Mouse (Mus musculus) brain, embryonic 14.5 days (tissue): ENCODE results near the gene Magi2.

ENCODE experiments used
- CTCF ChIP-seq: fragments of 200-500 bp; IDR thresholded peaks from 2 replicates; pipeline ENCODE4 v1.5.1; 2012; ENCODE audit warnings: inconsistent platforms, mild to moderate bottlenecking, moderate library complexity, borderline replicate concordance; ENCODE audit not compliant: insufficient read depth, insufficient read length; ENCODE audit errors: extremely low read depth
- POLR2A ChIP-seq: fragments of 200-500 bp; IDR thresholded peaks from 2 replicates; pipeline ENCODE4 v1.6.1; 2012; ENCODE audit warnings: mild to moderate bottlenecking, inconsistent platforms, borderline replicate concordance; ENCODE audit not compliant: poor library complexity, insufficient read depth, insufficient read length, severe bottlenecking; ENCODE audit errors: extremely low read depth

GRCm38 (mm10) chr5:19309870-19310269 lies 83.0 kb downstream of the Magi2 start:
- no peak for TF ChIP-seq CTCF
- TF ChIP-seq POLR2A, result no peak
